Mouse (Mus musculus): ENCODE data around the gene Scn4a. TPM values are rescaled to one million over a fixed set of nuclear protein-coding genes. Genes with fewer than 3 reads are reported as not detected.

The Scn4a gene
- polyA plus RNA-seq, 1 experiment from 2014 or later = not detected

GRCm38 (mm10) chr11:106329128-106329527 lies 24.0 kb downstream of the Scn4a start:
- Histone ChIP-seq H3K36me3 (ENCODE audit: poor library complexity, severe bottlenecking) (no peaks in the 10 kb centered on the region), H3K27me3 (no peaks in the 10 kb centered on the region), H3K27ac (no peak overlapping the region), H3K9ac (no peak overlapping the region), H3K4me1 (no peaks in the 10 kb centered on the region), H3K4me2 (no peak overlapping the region), H3K4me3 (no peak overlapping the region), H3K9me3 (replicated peaks) (no peaks in the 10 kb centered on the region)
- ATAC-seq = no peak
- 80% methylated on average over 6 of the region's 6 CpGs for WGBS

GRCm38 (mm10) chr11:106328521-106328920 lies 24.6 kb downstream of the Scn4a start:
- H3K27ac ChIP-seq = no peak overlapping the region
- no peaks in the 10 kb centered on the region for H3K9me3 ChIP-seq (replicated peaks)
- WGBS = 87% methylated on average over 5 of the region's 5 CpGs
- H3K9ac ChIP-seq = no peak overlapping the region
- no peak overlapping the region for H3K4me2 ChIP-seq
- H3K4me3 ChIP-seq = no peak overlapping the region
- no peaks in the 10 kb centered on the region for H3K36me3 ChIP-seq (ENCODE audit: poor library complexity, severe bottlenecking)
- no peaks in the 10 kb centered on the region for H3K4me1 ChIP-seq
- ATAC-seq = no peak
- no peaks in the 10 kb centered on the region for H3K27me3 ChIP-seq

DNA sequence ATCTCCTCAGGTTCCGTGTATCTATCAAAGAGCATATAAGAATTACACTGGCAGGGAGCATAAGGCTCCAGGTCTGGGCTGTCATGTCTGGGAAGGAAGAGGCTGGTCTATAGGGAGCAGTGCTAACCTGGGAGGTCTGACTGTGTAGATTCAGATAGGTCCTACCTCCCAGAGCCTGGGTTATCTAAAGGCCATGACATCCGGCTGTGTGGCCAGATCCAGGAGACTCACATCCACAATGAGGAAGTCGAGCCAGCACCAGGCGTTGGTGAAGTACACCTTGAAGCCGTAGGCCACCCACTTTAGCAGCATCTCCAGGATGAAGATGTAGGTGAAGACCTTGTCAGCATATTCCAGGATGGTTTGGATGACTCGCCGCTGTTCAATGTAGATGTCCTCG lies 26.6 kb downstream of the Scn4a start:
- Histone ChIP-seq H3K27me3 (no peaks in the 10 kb centered on the region), H3K4me3 (no peak overlapping the region), H3K9me3 (replicated peaks) (no peaks in the 10 kb centered on the region), H3K4me2 (no peak overlapping the region), H3K27ac (no peak overlapping the region), H3K36me3 (ENCODE audit: poor library complexity, severe bottlenecking) (no peaks in the 10 kb centered on the region), H3K4me1 (no peaks in the 10 kb centered on the region), H3K9ac (no peak overlapping the region)
- WGBS = 91% methylated on average over 8 of the region's 8 CpGs
- no peak for ATAC-seq

- Histone ChIP-seq H3K27ac (no peak overlapping the region), H3K9me3 (replicated peaks) (no peaks in the 10 kb centered on the region), H3K27me3 (no peaks in the 10 kb centered on the region), H3K36me3 (ENCODE audit: poor library complexity, severe bottlenecking) (no peaks in the 10 kb centered on the region), H3K4me2 (no peak overlapping the region), H3K4me1 (no peaks in the 10 kb centered on the region), H3K4me3 (no peak overlapping the region), H3K9ac (no peak overlapping the region)
- no peak for ATAC-seq
- 75% methylated on average over 8 of the region's 8 CpGs for WGBS
Observed at GRCm38 (mm10) chr11:106325566-106326206, 27.4 kb downstream of the Scn4a start.

- Histone ChIP-seq H3K4me2 (no peak overlapping the region), H3K9ac (no peak overlapping the region), H3K27ac (no peak overlapping the region), H3K9me3 (replicated peaks) (no peaks in the 10 kb centered on the region), H3K4me1 (no peaks in the 10 kb centered on the region), H3K36me3 (ENCODE audit: poor library complexity, severe bottlenecking) (no peaks in the 10 kb centered on the region), H3K4me3 (no peak overlapping the region), H3K27me3 (no peaks in the 10 kb centered on the region)
- ATAC-seq = no peak
- 59% methylated on average over 5 of the region's 5 CpGs for WGBS
Observed at GRCm38 (mm10) chr11:106324858-106325257, 28.2 kb downstream of the Scn4a start.

- H3K27me3 ChIP-seq = no peaks in the 10 kb centered on the region
Observed at GRCm38 (mm10) chr11:106318406-106319366, 34.4 kb downstream of the Scn4a start.

GRCm38 (mm10) chr11:106317801-106318200 lies 35.3 kb downstream of the Scn4a start:
- H3K9me3 ChIP-seq (replicated peaks) = no peaks in the 10 kb centered on the region

More at GRCm38 (mm10) chr11:106318406-106319366, 34.4 kb downstream of the Scn4a start:
- H3K9ac ChIP-seq = no peak overlapping the region
- H3K4me1 ChIP-seq = no peaks in the 10 kb centered on the region
- 78% methylated on average over 21 of the region's 21 CpGs for WGBS
- no peak overlapping the region for H3K27ac ChIP-seq
- H3K4me2 ChIP-seq = no peak overlapping the region
- no peak for ATAC-seq
- H3K9me3 ChIP-seq (replicated peaks) = no peaks in the 10 kb centered on the region
- no peak overlapping the region for H3K4me3 ChIP-seq
- no peaks in the 10 kb centered on the region for H3K36me3 ChIP-seq (ENCODE audit: poor library complexity, severe bottlenecking)

GRCm38 (mm10) chr11:106316416-106316815 lies 36.7 kb downstream of the Scn4a start:
- Histone ChIP-seq H3K27me3 (no peaks in the 10 kb centered on the region), H3K9me3 (replicated peaks) (no peaks in the 10 kb centered on the region), H3K9ac (no peak overlapping the region), H3K27ac (no peak overlapping the region), H3K4me3 (no peak overlapping the region), H3K36me3 (ENCODE audit: poor library complexity, severe bottlenecking) (no peaks in the 10 kb centered on the region), H3K4me2 (no peak overlapping the region), H3K4me1 (no peaks in the 10 kb centered on the region)
- WGBS = 83% methylated on average over 1 of the region's 1 CpGs
- no peak for ATAC-seq

More at GRCm38 (mm10) chr11:106317801-106318200, 35.3 kb downstream of the Scn4a start:
- H3K27me3 ChIP-seq = no peaks in the 10 kb centered on the region
- no peaks in the 10 kb centered on the region for H3K36me3 ChIP-seq (ENCODE audit: poor library complexity, severe bottlenecking)
- no peak overlapping the region for H3K27ac ChIP-seq
- H3K9ac ChIP-seq = no peak overlapping the region
- H3K4me2 ChIP-seq = no peak overlapping the region
- WGBS = 83% methylated on average over 7 of the region's 7 CpGs
- H3K4me1 ChIP-seq = no peaks in the 10 kb centered on the region
- no peak overlapping the region for H3K4me3 ChIP-seq
- no peak for ATAC-seq

- no peaks in the 10 kb centered on the region for H3K9me3 ChIP-seq (replicated peaks)
- H3K9ac ChIP-seq = no peak within 1 kb of the TSS
- no peak within 1 kb of the TSS for H3K4me3 ChIP-seq
- no peak for ATAC-seq
- no peak within 1 kb of the TSS for H3K27ac ChIP-seq
- 78% methylated on average over 9 of the region's 9 CpGs for WGBS
- H3K4me1 ChIP-seq = no peaks in the 10 kb centered on the region
- no peak within 1 kb of the TSS for H3K4me2 ChIP-seq
- H3K27me3 ChIP-seq = no peaks in the 10 kb centered on the region
- H3K36me3 ChIP-seq (ENCODE audit: poor library complexity, severe bottlenecking) = no peaks in the 10 kb centered on the region
Observed at GRCm38 (mm10) chr11:106314333-106314812, 38.7 kb downstream of the Scn4a start, which contains the start of gene Cd79b. Gene Cd79b, minus strand, starts transcription at chr11:106314762.

DNA sequence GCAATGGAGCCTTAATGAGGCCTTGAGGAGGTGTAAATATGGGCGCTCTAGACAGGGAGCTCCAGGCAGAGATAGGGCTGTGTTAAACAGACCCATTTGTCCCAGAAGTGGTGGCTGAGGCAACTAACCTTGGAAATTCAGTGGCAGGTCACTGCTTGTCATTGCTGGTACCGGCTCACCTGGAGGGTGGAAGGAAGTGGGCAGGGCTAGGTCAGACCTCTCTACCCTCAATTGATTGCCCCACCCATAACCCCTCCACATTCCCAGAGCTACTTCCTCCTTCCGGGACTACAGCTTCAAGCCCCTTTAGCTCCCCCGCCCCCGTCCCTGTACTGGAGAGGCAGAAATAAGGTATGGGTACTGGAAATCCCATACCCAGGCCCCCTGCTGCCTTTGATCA lies 39.6 kb downstream of the Scn4a start:
- WGBS = 83% methylated on average over 5 of the region's 5 CpGs
- Histone ChIP-seq H3K27me3 (no peaks in the 10 kb centered on the region), H3K9ac (no peak overlapping the region), H3K4me3 (no peak overlapping the region), H3K4me2 (no peak overlapping the region), H3K27ac (no peak overlapping the region), H3K9me3 (replicated peaks) (no peaks in the 10 kb centered on the region), H3K4me1 (no peaks in the 10 kb centered on the region), H3K36me3 (ENCODE audit: poor library complexity, severe bottlenecking) (no peaks in the 10 kb centered on the region)
- no peak for ATAC-seq

DNA sequence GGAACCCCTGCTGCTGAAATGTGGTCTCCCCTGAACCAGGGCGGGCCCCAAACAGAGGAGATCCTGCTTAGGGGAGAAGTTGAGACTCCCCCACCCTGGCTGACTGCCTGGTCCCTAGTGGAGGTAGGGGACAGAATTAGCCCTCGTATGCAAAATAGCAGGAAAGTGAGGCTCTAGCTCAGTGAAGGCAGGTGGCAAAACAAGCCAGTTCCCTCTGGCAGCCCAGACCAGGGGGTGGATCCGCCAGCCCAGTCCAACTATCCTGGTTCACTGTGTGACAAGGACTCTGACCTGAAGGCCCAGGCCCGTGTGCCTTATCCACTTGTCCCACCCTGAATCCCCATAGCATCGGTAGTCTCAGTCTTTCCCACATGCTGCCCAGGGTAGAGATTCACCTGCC lies 43.0 kb downstream of the Scn4a start:
- Histone ChIP-seq H3K36me3 (ENCODE audit: poor library complexity, severe bottlenecking) (no peaks in the 10 kb centered on the region), H3K27ac (no peak overlapping the region), H3K4me3 (no peak overlapping the region), H3K4me2 (no peak overlapping the region), H3K4me1 (no peaks in the 10 kb centered on the region), H3K9me3 (replicated peaks) (no peaks in the 10 kb centered on the region), H3K9ac (no peak overlapping the region), H3K27me3 (no peaks in the 10 kb centered on the region)
- 73% methylated on average over 5 of the region's 5 CpGs for WGBS
- no peak for ATAC-seq

DNA sequence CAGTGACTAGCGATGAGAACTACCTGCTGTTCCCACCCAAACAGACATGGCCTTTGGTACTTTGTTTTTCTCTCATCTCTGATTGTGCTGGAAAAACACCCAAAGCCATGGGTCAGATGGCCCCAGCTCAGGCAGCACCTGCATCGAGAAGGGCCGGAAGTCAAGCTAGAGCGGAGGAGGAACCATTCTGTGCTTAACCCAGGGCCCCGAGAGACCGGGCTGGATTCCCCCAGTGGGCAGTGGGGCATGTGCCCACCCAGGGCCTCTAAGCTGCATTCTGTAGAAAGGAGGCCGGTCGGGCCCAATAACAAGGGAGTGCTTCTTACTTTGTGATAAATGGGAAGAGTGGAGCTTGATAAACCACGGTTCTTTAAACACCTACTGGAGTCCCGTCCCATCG lies 44.9 kb downstream of the Scn4a start:
- H3K9ac ChIP-seq = no peak overlapping the region
- no peaks in the 10 kb centered on the region for H3K36me3 ChIP-seq (ENCODE audit: poor library complexity, severe bottlenecking)
- no peaks in the 10 kb centered on the region for H3K27me3 ChIP-seq
- H3K9me3 ChIP-seq (replicated peaks) = no peaks in the 10 kb centered on the region
- H3K4me3 ChIP-seq = no peak overlapping the region
- WGBS = 79% methylated on average over 11 of the region's 11 CpGs
- H3K4me1 ChIP-seq = no peaks in the 10 kb centered on the region
- H3K4me2 ChIP-seq = no peak overlapping the region
- no peak for ATAC-seq
- no peak overlapping the region for H3K27ac ChIP-seq

Measured in forebrain, embryonic 13.5 days (tissue).